Mouse (Mus musculus): ENCODE data around the gene Slc46a1.

- no peak for TF ChIP-seq POLR2A (IDR thresholded peaks at IDR 0.05; ENCODE audit: control insufficient read depth, low read depth, low read length)
- TF ChIP-seq CTCF (IDR thresholded peaks at IDR 0.05; ENCODE audit: control insufficient read depth, insufficient read depth, insufficient replicate concordance, low read depth, low read length), result no peak
Measured at GRCm38 (mm10) chr11:78518931-78519330, 53.4 kb downstream of the Slc46a1 start.
